Mouse (Mus musculus): ENCODE measurements at regions not wholly inside any gene's neighbourhood (a gene's known extent, or its start where the extent isn't known, plus 50 kb on each side); places are given as distances from the start of the nearest gene placed in this dataset.

DNA sequence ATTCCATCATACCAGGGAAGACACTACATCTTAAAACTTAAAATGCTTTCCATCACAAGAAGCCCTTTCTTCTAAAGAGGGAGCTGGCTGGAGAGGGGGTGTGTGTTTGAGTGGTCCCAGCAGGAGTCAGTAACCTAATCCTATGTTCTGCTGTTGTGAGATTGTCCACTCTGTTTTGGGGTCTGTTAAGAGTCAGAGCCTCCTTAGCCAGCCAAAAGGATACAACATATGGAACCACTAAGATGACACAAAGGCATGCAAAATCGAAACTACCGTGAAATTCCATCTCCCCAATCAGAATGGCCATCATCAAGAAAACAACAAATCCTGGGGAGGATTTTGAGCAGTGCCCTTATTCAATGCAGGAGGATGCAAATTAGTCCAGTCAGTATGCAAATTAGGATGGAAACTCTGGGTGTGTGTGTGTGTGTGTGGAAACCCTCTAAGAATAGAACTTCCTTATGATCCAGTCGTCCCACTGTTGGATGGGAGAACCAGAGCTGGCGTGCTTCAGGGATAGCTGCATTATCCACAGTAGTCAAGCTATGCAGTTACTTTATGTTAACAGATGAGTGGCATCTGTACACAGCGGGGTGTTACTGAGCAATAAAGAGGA is 63.7 kb upstream of the Slc24a4 start:
- DNase-seq (ENCODE audit: low spot score) = no peak
- Histone ChIP-seq H3K9me3 (ENCODE audit: low read length) (no peaks in the 10 kb centered on the region), H3K9ac (replicated peaks; ENCODE audit: low read length, poor library complexity, severe bottlenecking) (no peak overlapping the region), H3K27me3 (ENCODE audit: insufficient read depth, low read length) (no peaks in the 10 kb centered on the region), H3K4me2 (ENCODE audit: low read depth, low read length, poor library complexity, severe bottlenecking) (no peak overlapping the region), H3K4me3 (ENCODE audit: low read depth, low read length) (no peak overlapping the region), H3K36me3 (ENCODE audit: insufficient read depth, low read length) (no peaks in the 10 kb centered on the region), H3K4me1 (ENCODE audit: insufficient read depth, low read length) (no peaks in the 10 kb centered on the region), H3K27ac (ENCODE audit: low read depth, low read length) (no peak overlapping the region)
- WGBS = 38% methylated on average over 5 of the region's 5 CpGs
- no peak for ATAC-seq (ENCODE audit: low FRiP score)
- TF ChIP-seq CTCF (IDR thresholded peaks at IDR 0.05) = no peak

DNA sequence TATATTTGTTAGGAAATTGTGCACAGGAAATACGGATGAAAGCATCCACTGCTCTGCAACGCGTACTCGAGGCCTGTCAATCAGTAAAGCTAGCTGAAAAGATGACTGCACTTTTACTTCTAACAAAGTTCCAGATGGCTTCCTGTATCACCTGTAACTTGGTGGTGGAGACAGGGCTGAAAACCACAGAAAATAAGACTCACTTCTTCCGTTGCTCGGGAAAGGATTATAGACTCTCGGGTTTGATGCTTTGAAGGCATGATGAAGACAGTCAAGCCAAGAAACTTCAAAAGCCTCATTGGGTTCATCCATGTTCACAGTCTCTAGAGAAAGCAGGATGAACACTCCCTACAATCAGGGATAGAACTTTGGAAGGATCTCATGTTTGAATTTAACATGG is 60.8 kb upstream of the Slc24a4 start:
- H3K4me3 ChIP-seq (ENCODE audit: low read depth, low read length) = no peak overlapping the region
- H3K27me3 ChIP-seq (ENCODE audit: insufficient read depth, low read length) = no peaks in the 10 kb centered on the region
- 96% methylated on average over 7 of the region's 7 CpGs for WGBS
- H3K4me1 ChIP-seq (ENCODE audit: insufficient read depth, low read length) = no peaks in the 10 kb centered on the region
- no peak for ATAC-seq (ENCODE audit: low FRiP score)
- H3K4me2 ChIP-seq (ENCODE audit: low read depth, low read length, poor library complexity, severe bottlenecking) = no peak overlapping the region
- no peak for DNase-seq (ENCODE audit: low spot score)
- H3K36me3 ChIP-seq (ENCODE audit: insufficient read depth, low read length) = no peaks in the 10 kb centered on the region
- H3K27ac ChIP-seq (ENCODE audit: low read depth, low read length) = no peak overlapping the region
- H3K9me3 ChIP-seq (ENCODE audit: low read length) = no peaks in the 10 kb centered on the region
- no peak overlapping the region for H3K9ac ChIP-seq (replicated peaks; ENCODE audit: low read length, poor library complexity, severe bottlenecking)
- no peak for TF ChIP-seq CTCF (IDR thresholded peaks at IDR 0.05)

GRCm38 (mm10) chr12:102069521-102070201 is 58.9 kb upstream of the Slc24a4 start:
- no peaks in the 10 kb centered on the region for H3K27me3 ChIP-seq (ENCODE audit: insufficient read depth, low read length)
- DNase-seq (ENCODE audit: low spot score) = no peak
- H3K27ac ChIP-seq (ENCODE audit: low read depth, low read length) = no peak overlapping the region
- TF ChIP-seq CTCF (IDR thresholded peaks at IDR 0.05) = no peak
- no peak for ATAC-seq (ENCODE audit: low FRiP score)
- H3K4me2 ChIP-seq (ENCODE audit: low read depth, low read length, poor library complexity, severe bottlenecking) = no peak overlapping the region
- 84% methylated on average over 10 of the region's 10 CpGs for WGBS
- no peaks in the 10 kb centered on the region for H3K9me3 ChIP-seq (ENCODE audit: low read length)
- no peaks in the 10 kb centered on the region for H3K36me3 ChIP-seq (ENCODE audit: insufficient read depth, low read length)
- H3K9ac ChIP-seq (replicated peaks; ENCODE audit: low read length, poor library complexity, severe bottlenecking) = no peak overlapping the region
- no peak overlapping the region for H3K4me3 ChIP-seq (ENCODE audit: low read depth, low read length)
- no peaks in the 10 kb centered on the region for H3K4me1 ChIP-seq (ENCODE audit: insufficient read depth, low read length)

GRCm38 (mm10) chr12:102071888-102072619 is 56.5 kb upstream of the Slc24a4 start:
- Histone ChIP-seq H3K4me3 (ENCODE audit: low read depth, low read length) (no peak overlapping the region), H3K4me1 (ENCODE audit: insufficient read depth, low read length) (no peaks in the 10 kb centered on the region), H3K27me3 (ENCODE audit: insufficient read depth, low read length) (no peaks in the 10 kb centered on the region), H3K9me3 (ENCODE audit: low read length) (no peaks in the 10 kb centered on the region), H3K27ac (ENCODE audit: low read depth, low read length) (no peak overlapping the region), H3K4me2 (ENCODE audit: low read depth, low read length, poor library complexity, severe bottlenecking) (no peak overlapping the region), H3K36me3 (ENCODE audit: insufficient read depth, low read length) (no peaks in the 10 kb centered on the region), H3K9ac (replicated peaks; ENCODE audit: low read length, poor library complexity, severe bottlenecking) (no peak overlapping the region)
- peak; percentile 29 for DNase-seq (ENCODE audit: low spot score)
- no peak for TF ChIP-seq CTCF (IDR thresholded peaks at IDR 0.05)
- WGBS = 62% methylated on average over 9 of the region's 9 CpGs
- ATAC-seq (ENCODE audit: low FRiP score) = 0 out of 2 replicates have a peak, but pooled peaks have one; percentile 23

- Histone ChIP-seq H3K4me3 (ENCODE audit: low read depth, low read length) (no peak overlapping the region), H3K27ac (ENCODE audit: low read depth, low read length) (no peak overlapping the region), H3K9ac (replicated peaks; ENCODE audit: low read length, poor library complexity, severe bottlenecking) (no peak overlapping the region), H3K4me2 (ENCODE audit: low read depth, low read length, poor library complexity, severe bottlenecking) (no peak overlapping the region), H3K27me3 (ENCODE audit: insufficient read depth, low read length) (no peaks in the 10 kb centered on the region), H3K4me1 (ENCODE audit: insufficient read depth, low read length) (no peaks in the 10 kb centered on the region), H3K36me3 (ENCODE audit: insufficient read depth, low read length) (no peaks in the 10 kb centered on the region), H3K9me3 (ENCODE audit: low read length) (no peaks in the 10 kb centered on the region)
- 92% methylated on average over 3 of the region's 3 CpGs for WGBS
- ATAC-seq (ENCODE audit: low FRiP score) (no peak), DNase-seq (ENCODE audit: low spot score) (no peak)
- no peak for TF ChIP-seq CTCF (IDR thresholded peaks at IDR 0.05)
These were observed 55.0 kb upstream of the Slc24a4 start for GRCm38 (mm10) chr12:102073540-102073939.

DNA sequence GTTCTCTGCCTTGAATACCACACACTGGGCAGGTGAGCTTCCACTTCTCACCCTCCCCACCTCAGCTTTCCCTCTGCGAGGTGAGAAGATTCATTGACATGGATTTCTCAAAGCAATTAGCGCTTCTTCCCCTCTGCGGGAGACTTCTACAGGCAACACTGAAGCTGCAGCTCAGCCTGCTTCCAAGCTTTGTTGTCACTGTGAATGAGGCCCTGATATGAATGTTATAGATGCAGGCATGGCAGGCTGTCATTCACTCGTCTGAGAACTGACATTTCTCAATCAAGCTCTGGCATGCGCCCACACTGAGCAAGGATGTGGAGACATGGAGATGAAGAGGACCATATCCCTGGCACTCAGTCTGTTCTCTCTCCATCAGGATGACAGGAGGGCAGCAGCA is 52.2 kb upstream of the Slc24a4 start:
- TF ChIP-seq CTCF (IDR thresholded peaks at IDR 0.05) = no peak
- H3K4me3 ChIP-seq (ENCODE audit: low read depth, low read length) = no peak overlapping the region
- H3K27ac ChIP-seq (ENCODE audit: low read depth, low read length) = no peak overlapping the region
- no peak for DNase-seq (ENCODE audit: low spot score)
- WGBS = 53% methylated on average over 5 of the region's 5 CpGs
- no peaks in the 10 kb centered on the region for H3K9me3 ChIP-seq (ENCODE audit: low read length)
- H3K27me3 ChIP-seq (ENCODE audit: insufficient read depth, low read length) = no peaks in the 10 kb centered on the region
- peak; percentile 23; the same call in 1 of the 2 replicates for ATAC-seq (ENCODE audit: low FRiP score)
- H3K9ac ChIP-seq (replicated peaks; ENCODE audit: low read length, poor library complexity, severe bottlenecking) = no peak overlapping the region
- H3K4me2 ChIP-seq (ENCODE audit: low read depth, low read length, poor library complexity, severe bottlenecking) = no peak overlapping the region
- no peaks in the 10 kb centered on the region for H3K36me3 ChIP-seq (ENCODE audit: insufficient read depth, low read length)
- no peaks in the 10 kb centered on the region for H3K4me1 ChIP-seq (ENCODE audit: insufficient read depth, low read length)
